Mouse (Mus musculus) left cerebral cortex, postnatal 10 days (tissue): ENCODE measurements around the gene Upp2. TPM values are rescaled to one million over a fixed set of nuclear protein-coding genes. Genes with fewer than 3 reads are reported as not detected.
A peak's percentile ranks its signal among the peaks of the same experiment; 100 is the strongest.

Source experiments
- DNase-seq, 2 experiments: peaks; one replicate each; pipeline ENCODE4 v3.0.0; 2021 to 2022; ENCODE audit warnings: low spot score in 2 of 2, mixed read lengths in 1 of 2; ENCODE audit errors: extremely low spot score in 1 of 2
- intact Hi-C: fragments of 180-260 bp; cut with DNase I; formaldehyde crosslinking; loops from one replicate; pipeline ENCODE4 v1.15.1; 2025
- total RNA-seq, 2 experiments: library from RNA; stranded (reverse); gene quantifications; 2 replicates each; pipeline ENCODE4 v1.2.3; 2021

Upp2 gene
- total RNA-seq = 10 to 100 TPM; 16.6 TPM

DNA sequence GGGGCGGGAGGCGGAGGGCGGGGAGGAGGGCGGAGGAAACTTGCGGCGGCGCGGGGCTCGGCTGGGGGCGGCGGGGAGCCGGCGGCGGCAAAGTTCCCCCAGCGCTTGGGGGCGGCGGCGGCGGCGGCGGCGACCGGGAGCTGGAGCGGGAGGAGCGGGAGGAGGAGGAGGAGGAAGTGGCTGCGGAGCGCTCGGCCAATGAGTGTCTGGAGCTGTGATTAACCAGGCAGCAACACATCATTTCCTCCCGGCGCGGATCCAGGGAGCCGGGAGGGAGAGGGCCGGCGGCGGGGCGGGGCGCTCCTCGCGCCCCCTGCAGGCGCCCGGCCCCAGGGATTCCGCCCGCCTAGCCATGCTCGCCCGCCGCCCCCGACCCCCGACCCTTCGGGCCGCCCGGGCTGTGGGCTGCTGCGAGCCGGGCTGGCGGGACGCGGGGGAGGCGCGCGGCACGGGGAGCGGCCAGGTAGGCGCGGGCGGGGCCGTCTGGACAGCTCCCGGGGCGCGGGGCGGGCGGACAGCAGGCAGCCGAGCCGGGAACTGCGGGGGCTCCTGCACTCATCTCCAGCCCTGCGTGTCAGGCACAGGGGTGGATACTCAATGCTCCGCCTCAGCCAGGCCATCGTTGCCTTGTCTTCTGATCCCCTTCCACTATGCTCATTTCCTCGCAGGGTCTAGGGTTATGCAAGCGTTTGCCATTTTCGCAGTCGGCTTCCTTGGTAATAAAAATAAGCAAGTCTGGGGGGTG lies at the start of gene Upp2, which contains the start of gene Acvr1:
Gene Upp2, plus strand, starts transcription at position 233 of the 745 bp plus-strand sequence.
Gene Acvr1, minus strand, starts transcription at position 92 of the 745 bp plus-strand sequence.
- DNase-seq = peak; percentile 90 to 94
- intact Hi-C loops = loop anchor here (5.0 to 10.0 kb wide), 4 partner anchors 45 to 542 kb away; no protein-coding TSS in a partner anchor

DNA sequence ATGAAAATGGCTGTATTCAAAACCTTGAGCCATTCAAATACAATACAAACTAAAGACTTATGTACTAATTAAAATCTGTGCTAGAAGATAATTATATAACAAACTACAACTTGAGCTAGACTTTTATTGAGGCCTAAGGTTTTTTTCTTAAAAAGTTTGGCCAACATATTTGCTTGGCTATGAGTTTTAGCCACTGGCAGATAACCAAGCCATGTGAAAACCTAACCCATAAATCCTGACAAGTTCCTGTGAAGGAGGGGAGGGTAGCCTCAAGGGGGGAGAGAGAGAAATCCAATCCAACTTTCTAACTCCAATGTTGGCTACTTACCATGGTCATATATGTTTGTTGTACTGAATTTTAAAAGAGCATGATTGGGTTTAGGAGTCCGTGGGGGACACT lies 48.6 kb upstream of the Upp2 start:
- DNase-seq = no peak
- intact Hi-C loops = no loop called here

DNA sequence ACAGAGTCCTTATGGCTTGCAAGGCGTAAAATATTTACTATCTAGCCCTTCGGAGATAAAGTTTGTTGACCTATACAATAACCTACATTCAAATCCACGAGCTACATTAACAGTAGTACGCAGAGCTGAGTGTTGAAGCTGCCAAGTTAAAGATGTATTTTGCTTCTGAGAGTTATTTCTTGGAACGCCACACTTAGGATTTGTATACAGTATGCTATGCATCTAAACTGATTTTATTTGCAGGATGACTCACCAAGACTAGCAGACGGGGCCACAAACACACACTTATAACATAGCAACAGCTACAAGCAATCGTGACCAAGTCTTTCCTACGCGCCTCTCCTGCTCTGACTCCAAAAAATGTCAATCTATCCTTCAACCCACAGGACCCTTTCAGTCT lies 46.4 kb upstream of the Upp2 start:
- DNase-seq = no peak
- intact Hi-C loops = loop anchor here (5.0 kb wide), 1 partner anchor 47 kb away; the partner anchor contains the start of genes Acvr1 and Upp2

DNA sequence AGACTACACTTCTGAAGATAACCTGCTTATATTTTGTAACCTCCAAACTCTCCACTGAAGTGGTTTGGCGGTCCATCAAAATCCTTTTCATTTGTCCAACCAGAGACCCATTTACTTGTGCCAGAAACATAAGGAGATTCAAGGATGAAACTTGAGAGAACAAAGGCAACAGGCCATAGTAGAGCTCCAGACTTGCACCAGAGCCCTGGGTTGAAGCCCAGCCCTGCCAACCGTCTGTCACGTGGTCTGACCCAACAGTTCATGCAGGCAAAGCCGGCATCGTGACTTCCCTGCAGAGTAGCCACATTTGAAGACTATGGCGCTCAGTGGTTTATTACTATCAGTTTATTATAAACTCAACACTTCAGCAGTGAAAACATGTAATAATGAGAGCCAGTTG lies 45.5 kb upstream of the Upp2 start:
- no peak for DNase-seq
- intact Hi-C loops = loop anchor here (5.0 kb wide), 1 partner anchor 46 kb away; the partner anchor contains the start of genes Acvr1 and Upp2

GRCm38 (mm10) chr2:58523097-58523496 lies 44.0 kb upstream of the Upp2 start:
- DNase-seq = no peak
- intact Hi-C loops = loop anchor here (5.0 kb wide), 1 partner anchor 44 kb away; the partner anchor contains the start of genes Acvr1 and Upp2

DNA sequence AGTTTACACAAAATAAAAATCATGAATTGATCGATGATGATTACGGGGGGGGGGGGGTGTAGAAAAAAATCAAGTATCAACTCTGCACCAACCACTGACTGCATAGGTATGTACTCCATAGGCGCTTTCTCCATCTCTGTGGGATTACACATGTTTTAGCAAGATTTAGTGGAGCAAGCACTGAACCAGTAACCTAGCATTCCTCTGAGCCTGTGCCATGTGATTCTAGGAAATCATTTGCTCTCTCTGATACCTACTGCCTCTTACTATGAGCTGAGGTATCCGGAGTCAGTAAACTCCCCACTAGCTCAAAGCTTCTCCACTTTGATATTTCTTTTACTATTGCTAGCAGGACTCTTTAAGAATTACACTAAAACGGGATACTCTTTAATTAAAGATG lies 43.2 kb upstream of the Upp2 start:
- intact Hi-C loops = loop anchor here (5.0 kb wide), 1 partner anchor 43 kb away; the partner anchor contains the start of genes Acvr1 and Upp2
- DNase-seq = no peak

- intact Hi-C loops = loop anchor here (5.0 kb wide), 1 partner anchor 43 kb away; the partner anchor contains the start of genes Acvr1 and Upp2
- peak in 1 of 2 experiments; percentile 32 for DNase-seq
Observed at GRCm38 (mm10) chr2:58524356-58524755, 42.7 kb upstream of the Upp2 start.

- no peak for DNase-seq
- intact Hi-C loops = no loop called here
Observed at GRCm38 (mm10) chr2:58527786-58528185, 39.3 kb upstream of the Upp2 start.

DNA sequence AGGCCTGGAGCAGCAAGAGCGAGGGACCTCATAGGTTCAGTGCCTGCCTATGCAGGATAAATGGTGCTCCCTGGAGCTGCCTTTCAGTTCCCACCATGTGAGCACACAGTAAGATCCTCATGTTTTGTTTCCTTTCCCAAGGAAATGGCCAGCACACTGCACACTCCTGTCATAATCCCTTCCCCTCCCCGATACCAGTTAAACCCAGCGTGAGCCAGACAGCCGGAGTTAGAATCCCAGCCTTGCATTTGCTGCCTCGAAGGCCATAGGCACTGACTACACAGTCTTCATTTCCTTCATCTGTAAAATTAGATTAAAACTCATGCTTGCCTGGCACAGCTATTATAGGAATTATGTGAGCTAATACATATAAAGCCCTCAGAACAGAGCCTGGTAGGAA lies 37.7 kb upstream of the Upp2 start:
- intact Hi-C loops = no loop called here
- no peak for DNase-seq

GRCm38 (mm10) chr2:58529860-58530440 lies 37.1 kb upstream of the Upp2 start:
- no peak for DNase-seq

GRCm38 (mm10) chr2:58530521-58530920 lies 36.6 kb upstream of the Upp2 start:
- no peak for DNase-seq
- intact Hi-C loops = no loop called here

More at GRCm38 (mm10) chr2:58529860-58530440, 37.1 kb upstream of the Upp2 start:
- intact Hi-C loops = no loop called here

- intact Hi-C loops = no loop called here
- DNase-seq = peak; percentile 63 to 88
Observed at GRCm38 (mm10) chr2:58532260-58532850, 34.7 kb upstream of the Upp2 start.

GRCm38 (mm10) chr2:58533521-58534001 lies 33.5 kb upstream of the Upp2 start:
- intact Hi-C loops = no loop called here
- DNase-seq = no peak

DNA sequence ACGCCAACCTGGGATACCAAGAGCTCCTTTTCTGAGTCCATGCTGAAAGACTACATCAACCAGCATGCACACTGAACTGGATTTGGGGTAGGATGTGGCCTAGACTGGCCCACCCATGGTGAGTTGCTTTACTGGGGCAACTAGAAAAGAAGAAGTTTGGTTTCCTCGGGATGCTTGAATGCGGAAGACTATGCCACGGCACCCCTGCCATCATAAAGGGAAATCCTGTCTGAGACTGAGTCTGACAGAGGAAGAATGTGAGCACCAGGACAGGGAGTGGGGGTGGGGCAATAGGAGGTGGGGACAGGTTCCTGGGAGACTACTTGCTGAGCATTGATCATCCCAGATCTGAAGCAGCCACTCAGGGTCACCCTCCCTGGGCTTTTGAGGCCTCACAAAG lies 32.7 kb upstream of the Upp2 start:
- intact Hi-C loops = no loop called here
- DNase-seq = no peak

- intact Hi-C loops = no loop called here
- DNase-seq = no peak
Observed at GRCm38 (mm10) chr2:58535233-58535632, 31.9 kb upstream of the Upp2 start.

DNA sequence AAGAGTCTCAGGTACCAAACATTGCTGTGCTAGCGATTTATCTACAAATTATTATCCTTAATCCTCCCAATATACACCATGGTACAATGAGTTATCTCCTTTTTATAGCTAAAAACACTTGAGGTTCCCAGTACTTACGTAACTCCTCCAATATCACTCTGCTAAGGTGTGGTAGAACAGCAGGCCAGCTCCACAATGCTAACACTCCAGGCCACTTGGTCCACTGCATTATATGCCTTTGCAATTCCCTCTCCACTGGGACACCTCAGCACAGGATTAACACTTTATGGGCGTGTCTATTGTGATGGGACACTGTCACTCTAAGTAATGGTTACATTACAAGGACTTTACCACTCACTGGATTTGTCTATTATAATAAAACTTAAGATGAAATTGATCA lies 30.3 kb upstream of the Upp2 start:
- intact Hi-C loops = no loop called here
- no peak for DNase-seq

GRCm38 (mm10) chr2:58538196-58538595 lies 28.9 kb upstream of the Upp2 start:
- no peak for DNase-seq
- intact Hi-C loops = no loop called here

DNA sequence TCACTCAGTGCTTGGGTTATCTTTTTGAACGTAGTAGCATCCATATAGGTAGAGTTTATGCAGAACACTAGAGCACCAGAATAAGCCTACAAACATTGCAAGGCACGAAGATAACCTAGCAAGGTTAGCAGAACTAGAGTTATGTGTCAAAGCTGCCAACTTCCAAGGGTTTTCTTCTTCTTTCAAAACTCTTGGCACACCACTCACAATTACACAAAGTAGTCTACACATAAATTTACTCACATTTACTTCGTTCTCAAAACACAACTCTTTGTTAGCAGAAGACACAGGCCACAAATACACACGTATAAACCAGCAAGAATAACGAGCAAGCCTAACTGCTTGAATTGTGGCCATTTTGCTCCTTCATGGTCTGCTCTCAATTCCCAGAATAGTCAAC lies 23.8 kb upstream of the Upp2 start:
- no peak for DNase-seq
- intact Hi-C loops = no loop called here

DNA sequence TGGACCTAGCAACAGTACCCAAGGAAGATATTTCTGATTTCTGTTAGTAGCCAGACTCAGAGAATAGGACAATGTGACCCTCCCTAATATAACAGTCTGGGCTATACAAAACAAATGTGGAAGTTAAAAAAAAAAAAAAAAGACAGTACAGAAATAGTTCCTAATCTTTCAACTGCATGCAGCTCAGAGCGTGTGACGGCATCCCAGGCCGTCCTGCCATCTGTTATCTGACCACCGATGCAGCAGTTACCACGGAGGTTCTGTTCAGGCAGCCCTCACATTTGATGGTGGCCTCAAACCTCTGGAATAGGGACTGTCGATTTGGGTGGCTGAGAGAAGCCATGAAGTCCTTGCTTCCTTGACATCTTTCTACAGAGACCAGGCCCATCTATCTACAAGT lies 22.7 kb upstream of the Upp2 start:
- no peak for DNase-seq
- intact Hi-C loops = no loop called here
